Mouse (Mus musculus) kidney, embryonic 16.5 days (tissue): ENCODE data around the gene Lefty1. TPM values are rescaled to one million over a fixed set of nuclear protein-coding genes. Genes with fewer than 3 reads are reported as not detected.
"Not testable (repeated sequence)": the region's sequence is repeated elsewhere in the genome, so short reads cannot be mapped to it uniquely, and the experiment has no call there.

Experiments used
- ATAC-seq: fragments of 200-750 bp; cut with Nextera tagmentation; 2 replicates; pipeline ENCODE4 v1.8.0; 2017; ENCODE audit warnings: moderate TSS enrichment; ENCODE audit not compliant: low FRiP score, low TSS enrichment
- H3K27ac ChIP-seq: fragments of 300-500 bp; sonication (generic); 2 replicates; pipeline ENCODE4 v1.5.1; 2014; ENCODE audit warnings: low read length
- H3K27me3 ChIP-seq: fragments of 300-500 bp; sonication (generic); 2 replicates; pipeline ENCODE4 v1.6.1; 2014; ENCODE audit warnings: low read length, control low read depth, mixed read lengths; ENCODE audit not compliant: insufficient read depth
- H3K36me3 ChIP-seq: fragments of 300-500 bp; sonication (generic); 2 replicates; pipeline ENCODE4 v1.6.1; 2014; ENCODE audit warnings: low read length, control low read depth, mixed read lengths; ENCODE audit not compliant: insufficient read depth
- H3K4me1 ChIP-seq: fragments of 300-500 bp; sonication (generic); 2 replicates; pipeline ENCODE4 v1.6.1; 2014; ENCODE audit warnings: low read length, control low read depth, mixed read lengths; ENCODE audit not compliant: insufficient read depth
- H3K4me2 ChIP-seq: fragments of 300-500 bp; sonication (generic); replicated peaks from 2 replicates; pipeline ENCODE4 v1.6.1; 2014; ENCODE audit warnings: low read depth, low read length
- H3K4me3 ChIP-seq: fragments of 300-500 bp; sonication (generic); 2 replicates; pipeline ENCODE4 v1.5.1; 2014; ENCODE audit warnings: mild to moderate bottlenecking, low read length
- H3K9ac ChIP-seq: fragments of 300-500 bp; sonication (generic); replicated peaks from 2 replicates; pipeline ENCODE4 v1.6.1; 2014; ENCODE audit warnings: low read length
- H3K9me3 ChIP-seq: fragments of 300-500 bp; sonication (generic); 2 replicates; pipeline ENCODE4 v1.6.1; 2016; ENCODE audit warnings: low read length, control low read depth
- WGBS: fragments of 180-500 bp; shearing (Covaris S2); extraction: QIAGEN DNeasy Blood & Tissue Kit; methylation state at CpG from one replicate; pipeline ENCODE4 v1.1.7; 2014; 5-methylcytosine and 5-hydroxymethylcytosine counted together
- polyA plus RNA-seq: library from polyadenylated mRNA; unstranded; fragments of >200 nt; fragmentation: Nextera tagmentation; extraction: Ambion mirVana; gene quantifications from 2 replicates; pipeline ENCODE4 v1.2.1, GENCODE M21; 2015

Lefty1 gene
- polyA plus RNA-seq, 1 experiment from 2014 or later = 1.2 TPM

GRCm38 (mm10) chr1:180972941-180973340, 38.1 kb downstream of the Lefty1 start:
- Histone ChIP-seq H3K27me3 (no peaks in the 10 kb centered on the region), H3K4me1 (no peaks in the 10 kb centered on the region), H3K4me3 (no peak overlapping the region), H3K9me3 (no peaks in the 10 kb centered on the region), H3K27ac (no peak overlapping the region), H3K36me3 (no peaks in the 10 kb centered on the region), H3K4me2 (no peak overlapping the region), H3K9ac (no peak overlapping the region)
- no peak for ATAC-seq
- WGBS = 93% methylated on average over 9 of the region's 11 CpGs

- H3K4me1 ChIP-seq = no peaks in the 10 kb centered on the region
- no peak overlapping the region for H3K4me3 ChIP-seq
- H3K36me3 ChIP-seq = no peaks in the 10 kb centered on the region
- 62% methylated on average over 14 of the region's 14 CpGs for WGBS
- H3K27ac ChIP-seq = no peak overlapping the region
- no peak overlapping the region for H3K9ac ChIP-seq
- no peak overlapping the region for H3K4me2 ChIP-seq
- no peaks in the 10 kb centered on the region for H3K9me3 ChIP-seq
- H3K27me3 ChIP-seq = no peaks in the 10 kb centered on the region
- peak; percentile 52 for ATAC-seq
Measured at GRCm38 (mm10) chr1:180974126-180974746, 39.4 kb downstream of the Lefty1 start.

- Histone ChIP-seq H3K4me2 (no peak overlapping the region), H3K9me3 (no peaks in the 10 kb centered on the region), H3K36me3 (no peaks in the 10 kb centered on the region), H3K4me1 (no peaks in the 10 kb centered on the region), H3K9ac (no peak overlapping the region), H3K4me3 (no peak overlapping the region), H3K27me3 (no peaks in the 10 kb centered on the region), H3K27ac (no peak overlapping the region)
- no peak for ATAC-seq
- 61% methylated on average over 4 of the region's 4 CpGs for WGBS
Measured at GRCm38 (mm10) chr1:180976110-180976679, 41.4 kb downstream of the Lefty1 start.

- H3K36me3 ChIP-seq = no peaks in the 10 kb centered on the region
- no peaks in the 10 kb centered on the region for H3K27me3 ChIP-seq
- 82% methylated on average over 23 of the region's 24 CpGs for WGBS
- ATAC-seq = no peak
- H3K9ac ChIP-seq = no peak overlapping the region
- no peaks in the 10 kb centered on the region for H3K9me3 ChIP-seq
- no peak overlapping the region for H3K4me3 ChIP-seq
- H3K27ac ChIP-seq = no peak overlapping the region
- no peaks in the 10 kb centered on the region for H3K4me1 ChIP-seq
- no peak overlapping the region for H3K4me2 ChIP-seq
Measured at GRCm38 (mm10) chr1:180979484-180980251, 44.8 kb downstream of the Lefty1 start.

GRCm38 (mm10) chr1:180980464-180980863, 45.6 kb downstream of the Lefty1 start:
- H3K27me3 ChIP-seq = no peaks in the 10 kb centered on the region
- no peaks in the 10 kb centered on the region for H3K4me1 ChIP-seq
- H3K9ac ChIP-seq = no peak overlapping the region
- no peak overlapping the region for H3K4me2 ChIP-seq
- ATAC-seq = no peak
- no peak overlapping the region for H3K27ac ChIP-seq
- H3K9me3 ChIP-seq = no peaks in the 10 kb centered on the region
- no peaks in the 10 kb centered on the region for H3K36me3 ChIP-seq
- no peak overlapping the region for H3K4me3 ChIP-seq
- 69% methylated on average over 2 of the region's 2 CpGs for WGBS

GRCm38 (mm10) chr1:180981298-180982046, 46.6 kb downstream of the Lefty1 start:
- not testable (repeated sequence) for H3K4me3 ChIP-seq, H3K9ac ChIP-seq, H3K4me1 ChIP-seq, H3K27ac ChIP-seq, H3K27me3 ChIP-seq, H3K36me3 ChIP-seq, H3K4me2 ChIP-seq, ATAC-seq, H3K9me3 ChIP-seq
- WGBS = 86% methylated on average over 7 of the region's 7 CpGs

GRCm38 (mm10) chr1:180986701-180987100, 51.9 kb downstream of the Lefty1 start:
- no peak for ATAC-seq
- WGBS = 93% methylated on average over 8 of the region's 8 CpGs

GRCm38 (mm10) chr1:180987759-180988158, 52.9 kb downstream of the Lefty1 start:
- no peak for ATAC-seq

More at GRCm38 (mm10) chr1:180986701-180987100, 51.9 kb downstream of the Lefty1 start:
- Histone ChIP-seq H3K36me3 (no peaks in the 10 kb centered on the region), H3K27ac (no peak overlapping the region), H3K9me3 (no peaks in the 10 kb centered on the region), H3K4me3 (no peak overlapping the region), H3K4me2 (no peak overlapping the region), H3K4me1 (no peaks in the 10 kb centered on the region), H3K9ac (no peak overlapping the region), H3K27me3 (no peaks in the 10 kb centered on the region)

More at GRCm38 (mm10) chr1:180987759-180988158, 52.9 kb downstream of the Lefty1 start:
- Histone ChIP-seq H3K9me3 (no peaks in the 10 kb centered on the region), H3K27ac (no peak overlapping the region), H3K9ac (0 out of 2 replicates have a peak overlapping the region, but pooled peaks have one; percentile 6), H3K4me1 (no peaks in the 10 kb centered on the region), H3K4me3 (no peak overlapping the region), H3K36me3 (no peaks in the 10 kb centered on the region), H3K27me3 (no peaks in the 10 kb centered on the region), H3K4me2 (no peak overlapping the region)
- 2% methylated on average over 9 of the region's 9 CpGs for WGBS
